Mouse (Mus musculus): Measurements from ENCODE around the gene Pdgfa.

DNA sequence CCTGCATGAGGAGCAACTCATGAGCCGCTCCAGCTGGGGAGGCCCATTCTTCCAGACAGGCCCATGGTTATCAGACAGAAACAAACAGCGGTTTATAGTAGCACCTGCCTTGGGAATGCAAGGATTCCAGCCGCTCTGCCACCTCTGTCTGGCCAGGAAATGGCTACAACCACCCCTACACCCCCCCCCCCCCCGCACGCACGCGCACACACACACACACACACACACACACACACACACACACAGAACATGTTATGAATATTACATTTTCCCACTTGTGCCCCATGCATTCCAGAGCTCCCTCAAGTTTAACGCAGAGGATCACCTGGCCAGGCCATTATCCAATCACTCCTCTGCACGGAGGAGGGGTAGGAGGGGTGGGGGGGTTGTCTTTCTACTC, 15.2 kb downstream of the Pdgfa start:
- no peak for TF ChIP-seq CTCF (IDR thresholded peaks at IDR 0.05; ENCODE audit: low read depth, low read length)
- TF ChIP-seq GATA1 (IDR thresholded peaks at IDR 0.05; ENCODE audit: borderline replicate concordance, low read length), result no peak
- no peak for TF ChIP-seq TAL1 (conservative IDR thresholded peaks at IDR 0.05; ENCODE audit: low read depth, low read length)
- TF ChIP-seq POLR2AphosphoS5 (IDR thresholded peaks at IDR 0.05; ENCODE audit: insufficient replicate concordance, low read depth, low read length), result no peak
- no peak for TF ChIP-seq GATA2 (IDR thresholded peaks at IDR 0.05; ENCODE audit: borderline replicate concordance, low read depth, low read length)

All from G1E (cell line).